Mouse (Mus musculus): ENCODE data around the gene Cdkl4. TPM values are rescaled to one million over a fixed set of nuclear protein-coding genes. Genes with fewer than 3 reads are reported as not detected.

The Cdkl4 gene
- polyA plus RNA-seq, 1 experiment from 2014 or later, result 0.45 TPM

DNA sequence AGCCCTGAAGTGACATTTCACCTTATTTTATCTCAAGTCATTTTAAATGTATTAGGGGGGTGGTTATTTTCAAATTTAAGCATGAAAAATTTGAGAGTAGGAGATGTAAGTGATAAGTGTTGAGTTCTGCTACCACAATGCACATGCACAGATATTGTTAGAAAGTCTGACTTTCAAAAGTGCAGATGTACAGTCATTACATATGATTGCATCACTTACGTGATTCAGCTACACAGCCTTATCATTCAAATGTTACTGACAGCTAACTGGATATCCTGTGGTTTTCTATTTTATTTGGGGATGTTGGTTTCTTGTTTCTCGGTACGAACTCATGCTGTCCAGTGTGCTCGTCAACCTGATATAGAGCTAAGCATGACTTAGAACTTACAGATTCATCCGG is 92.5 kb downstream of the Cdkl4 start:
- no peaks in the 10 kb centered on the region for H3K36me3 ChIP-seq
- WGBS, result 88% methylated on average over 5 of the region's 5 CpGs
- H3K27me3 ChIP-seq (replicated peaks), result no peaks in the 10 kb centered on the region
- H3K9ac ChIP-seq, result no peak overlapping the region
- no peaks in the 10 kb centered on the region for H3K9me3 ChIP-seq
- no peak overlapping the region for H3K4me3 ChIP-seq (replicated peaks)
- ATAC-seq, result no peak
- H3K27ac ChIP-seq, result no peak overlapping the region
- H3K4me2 ChIP-seq (replicated peaks), result no peak overlapping the region
- 0 out of 2 replicates have a peak, but pooled peaks cover 3% of the 10 kb centered on the region for H3K4me1 ChIP-seq (replicated peaks)

DNA sequence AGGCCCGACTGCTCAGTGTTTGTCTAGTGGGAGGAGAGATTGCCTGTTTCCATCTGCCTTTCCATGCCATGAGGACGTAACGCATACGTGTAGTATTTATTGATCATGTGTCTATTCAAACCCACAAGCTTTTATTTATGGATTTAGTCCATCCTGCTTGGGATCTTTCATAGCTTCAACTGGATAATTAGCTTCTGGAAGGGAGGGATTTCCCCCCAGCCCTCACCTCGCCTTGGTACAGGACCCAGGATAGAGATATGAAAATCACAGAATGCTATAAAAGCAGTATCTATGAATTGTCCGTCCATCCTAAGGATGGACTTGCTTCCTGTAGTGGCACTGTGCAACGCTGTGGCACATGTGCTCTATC is 96.8 kb downstream of the Cdkl4 start:
- Histone ChIP-seq H3K9ac (peak overlapping the region; percentile 94; the same call in 1 of the 2 replicates), H3K4me1 (replicated peaks) (peaks cover 8% of the 10 kb centered on the region; the same call in 1 of the 2 replicates), H3K4me3 (replicated peaks) (peak overlapping the region; percentile 98), H3K4me2 (replicated peaks) (peak overlapping the region; percentile 75), H3K27ac (peak overlapping the region; percentile 56), H3K36me3 (no peaks in the 10 kb centered on the region), H3K9me3 (no peaks in the 10 kb centered on the region), H3K27me3 (replicated peaks) (no peaks in the 10 kb centered on the region)
- WGBS, result 31% methylated on average over 7 of the region's 7 CpGs
- no peak for ATAC-seq

- Histone ChIP-seq H3K36me3 (no peaks in the 10 kb centered on the region), H3K9ac (peak within 1 kb of the TSS; percentile 94), H3K9me3 (no peaks in the 10 kb centered on the region), H3K4me3 (replicated peaks) (peak within 1 kb of the TSS; percentile 98), H3K27ac (peak within 1 kb of the TSS; percentile 98), H3K4me1 (replicated peaks) (peaks cover 8% of the 10 kb centered on the region; the same call in 1 of the 2 replicates), H3K27me3 (replicated peaks) (no peaks in the 10 kb centered on the region), H3K4me2 (replicated peaks) (peak within 1 kb of the TSS; percentile 75)
- under 1% methylated on average over 81 of the region's 90 CpGs for WGBS
- ATAC-seq, result peak; percentile 88
Measured at GRCm38 (mm10) chr17:80480031-80480854, 97.4 kb downstream of the Cdkl4 start, which contains the start of gene Sos1. Gene Sos1, minus strand, starts transcription at chr17:80480453.

- Histone ChIP-seq H3K4me3 (replicated peaks) (peak overlapping the region; percentile 98), H3K36me3 (no peaks in the 10 kb centered on the region), H3K4me1 (replicated peaks) (peaks cover 8% of the 10 kb centered on the region; the same call in 1 of the 2 replicates), H3K9me3 (no peaks in the 10 kb centered on the region), H3K4me2 (replicated peaks) (peak overlapping the region; percentile 75), H3K27me3 (replicated peaks) (no peaks in the 10 kb centered on the region), H3K9ac (peak overlapping the region; percentile 94), H3K27ac (peak overlapping the region; percentile 98)
- WGBS, result under 1% methylated on average over 67 of the region's 71 CpGs
- ATAC-seq, result peak; percentile 48
Measured at GRCm38 (mm10) chr17:80479295-80480030, 98.2 kb downstream of the Cdkl4 start.

DNA sequence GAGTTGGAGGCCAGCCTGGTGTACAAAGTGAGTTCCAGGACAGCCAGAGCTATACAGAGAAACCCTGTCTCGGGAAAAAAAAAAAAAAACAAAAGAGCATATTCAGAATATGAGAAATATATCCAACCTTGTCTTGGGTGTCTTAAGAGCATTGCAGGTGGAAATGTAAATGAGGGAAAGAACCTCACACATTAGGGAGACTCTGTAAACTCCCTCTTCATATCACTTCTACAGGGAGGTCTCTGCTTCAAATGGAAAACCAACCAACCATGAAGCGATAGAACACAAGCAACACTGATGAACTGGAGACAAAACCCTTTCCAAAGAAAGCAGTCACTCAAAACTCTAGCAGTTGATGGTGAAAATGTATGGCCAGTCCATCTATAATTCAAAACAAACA is 99.9 kb downstream of the Cdkl4 start:
- 92% methylated on average over 2 of the region's 2 CpGs for WGBS
- Histone ChIP-seq H3K9me3 (no peaks in the 10 kb centered on the region), H3K4me2 (replicated peaks) (no peak overlapping the region), H3K4me1 (replicated peaks) (peaks cover 8% of the 10 kb centered on the region; the same call in 1 of the 2 replicates), H3K27ac (no peak overlapping the region), H3K27me3 (replicated peaks) (no peaks in the 10 kb centered on the region), H3K4me3 (replicated peaks) (no peak overlapping the region), H3K9ac (no peak overlapping the region), H3K36me3 (no peaks in the 10 kb centered on the region)
- no peak for ATAC-seq

DNA sequence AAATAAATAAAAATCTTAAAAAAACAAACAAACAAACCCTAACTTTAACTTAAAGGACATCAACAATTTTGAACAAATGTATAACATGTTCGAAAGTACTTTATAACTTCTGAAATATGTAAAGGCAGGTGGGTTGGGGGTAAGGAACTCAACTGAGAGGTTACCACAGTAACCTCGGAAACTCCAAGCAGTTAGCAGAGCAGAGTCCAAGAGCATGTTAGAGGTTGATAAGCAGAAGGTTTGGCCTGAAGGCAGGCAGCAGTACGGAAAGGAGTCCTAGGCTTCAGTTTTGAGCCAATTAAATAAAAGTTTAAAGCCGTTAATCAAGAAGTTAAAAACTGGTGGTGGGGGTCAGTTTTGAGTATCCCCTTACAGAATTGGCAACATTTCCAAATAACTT is 101.1 kb downstream of the Cdkl4 start:
- no peak overlapping the region for H3K27ac ChIP-seq
- peaks cover 8% of the 10 kb centered on the region; the same call in 1 of the 2 replicates for H3K4me1 ChIP-seq (replicated peaks)
- no peak overlapping the region for H3K4me2 ChIP-seq (replicated peaks)
- H3K9me3 ChIP-seq, result no peaks in the 10 kb centered on the region
- H3K4me3 ChIP-seq (replicated peaks), result no peak overlapping the region
- ATAC-seq, result no peak
- no peak overlapping the region for H3K9ac ChIP-seq
- H3K36me3 ChIP-seq, result no peaks in the 10 kb centered on the region
- no peaks in the 10 kb centered on the region for H3K27me3 ChIP-seq (replicated peaks)
- WGBS, result 85% methylated on average over 4 of the region's 4 CpGs

Other genes with a start within 250 kb of the Cdkl4 start
- gene Gm10190, start 204.3 kb downstream of the Cdkl4 start, polyA plus RNA-seq (2015; fragmentation: Nextera tagmentation; extraction: Ambion mirVana), result 0.92 and 1.4 TPM in 2 replicates
- 4.7 and 4.9 TPM in 2 replicates for gene Sos1, start 97.4 kb downstream of the Cdkl4 start, polyA plus RNA-seq (2015; fragmentation: Nextera tagmentation; extraction: Ambion mirVana)
- gene Map4k3, start 150.7 kb upstream of the Cdkl4 start, polyA plus RNA-seq (2015; fragmentation: Nextera tagmentation; extraction: Ambion mirVana), result 23.5 and 24.1 TPM in 2 replicates

Measured in intestine, embryonic 15.5 days (tissue).